Mouse (Mus musculus): ENCODE measurements around the gene Wdr70. TPM values are rescaled to one million over a fixed set of nuclear protein-coding genes. Genes with fewer than 3 reads are reported as not detected.

Wdr70 gene
- polyA plus RNA-seq, 1 experiment from 2014 or later = 76.5 TPM

GRCm38 (mm10) chr15:7875879-7876278 lies 223.1 kb downstream of the Wdr70 start:
- Histone ChIP-seq H3K4me1 (replicated peaks) (peaks cover 36% of the 10 kb centered on the region), H3K36me3 (no peaks in the 10 kb centered on the region), H3K27ac (no peak overlapping the region), H3K4me3 (no peak overlapping the region), H3K27me3 (ENCODE audit: insufficient read depth, poor library complexity, severe bottlenecking) (no peaks in the 10 kb centered on the region), H3K9me3 (no peaks in the 10 kb centered on the region)
- no peak for DNase-seq (ENCODE audit: low spot score)
- WGBS = 82% methylated on average over 6 of the region's 6 CpGs

DNA sequence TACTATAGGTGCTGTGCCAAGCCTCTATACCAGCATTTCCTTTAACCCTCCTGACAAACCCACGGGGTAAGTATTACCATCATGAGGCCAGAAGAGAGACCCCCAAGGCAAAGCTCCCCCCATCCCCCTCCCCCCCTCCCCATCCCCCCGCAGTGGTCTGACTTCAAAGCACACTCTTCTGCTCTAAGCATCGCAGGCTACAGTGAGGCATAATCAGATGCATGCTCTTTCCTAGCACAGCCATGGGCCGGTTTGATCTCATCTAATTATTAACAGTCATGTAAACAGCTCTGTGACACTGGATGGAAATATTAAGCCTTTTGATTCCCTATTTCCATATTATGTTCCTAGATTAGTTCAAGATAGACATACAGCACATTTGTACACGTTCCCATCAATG lies 226.5 kb downstream of the Wdr70 start:
- Histone ChIP-seq H3K27ac (no peak overlapping the region), H3K27me3 (ENCODE audit: insufficient read depth, poor library complexity, severe bottlenecking) (no peaks in the 10 kb centered on the region), H3K4me3 (no peak overlapping the region), H3K9me3 (no peaks in the 10 kb centered on the region), H3K36me3 (no peaks in the 10 kb centered on the region), H3K4me1 (replicated peaks) (peaks cover 4% of the 10 kb centered on the region)
- whole genome bisulfite sequencing = 69% methylated on average over 5 of the region's 5 CpGs
- DNase-seq (ENCODE audit: low spot score) = no peak

GRCm38 (mm10) chr15:7865305-7865704 lies 233.7 kb downstream of the Wdr70 start:
- H3K9me3 ChIP-seq = no peaks in the 10 kb centered on the region
- no peak for DNase-seq (ENCODE audit: low spot score)
- H3K36me3 ChIP-seq = no peaks in the 10 kb centered on the region
- no peaks in the 10 kb centered on the region for H3K27me3 ChIP-seq (ENCODE audit: insufficient read depth, poor library complexity, severe bottlenecking)
- 87% methylated on average over 3 of the region's 3 CpGs for WGBS
- no peak overlapping the region for H3K27ac ChIP-seq
- peaks cover 11% of the 10 kb centered on the region for H3K4me1 ChIP-seq (replicated peaks)
- H3K4me3 ChIP-seq = no peak overlapping the region

DNA sequence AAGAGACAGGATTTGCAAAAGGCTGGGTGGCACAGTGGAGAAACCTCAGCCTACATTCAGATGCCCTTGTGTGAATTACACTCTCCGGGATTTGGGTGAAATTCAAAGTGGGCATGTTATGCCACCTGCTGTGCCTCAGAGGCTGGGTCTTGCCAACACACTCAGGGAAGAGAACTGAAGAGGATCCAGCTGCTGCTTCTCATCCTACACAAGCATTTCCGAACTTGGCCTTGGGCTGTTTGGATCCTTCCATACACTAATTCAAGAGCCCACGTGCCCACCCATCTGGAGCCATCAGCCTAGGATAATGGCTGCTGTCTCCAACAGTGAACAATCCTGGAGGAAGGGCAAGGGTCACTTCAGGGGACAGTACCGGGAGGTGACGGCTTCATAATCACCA lies 235.7 kb downstream of the Wdr70 start:
- Histone ChIP-seq H3K27me3 (ENCODE audit: insufficient read depth, poor library complexity, severe bottlenecking) (no peaks in the 10 kb centered on the region), H3K9me3 (no peaks in the 10 kb centered on the region), H3K36me3 (no peaks in the 10 kb centered on the region), H3K4me1 (replicated peaks) (peaks cover 11% of the 10 kb centered on the region), H3K27ac (no peak overlapping the region), H3K4me3 (no peak overlapping the region)
- no peak for DNase-seq (ENCODE audit: low spot score)
- 43% methylated on average over 5 of the region's 5 CpGs for WGBS

GRCm38 (mm10) chr15:7862890-7863289 lies 236.1 kb downstream of the Wdr70 start:
- WGBS = 92% methylated on average over 5 of the region's 5 CpGs
- Histone ChIP-seq H3K4me3 (no peak overlapping the region), H3K4me1 (replicated peaks) (peaks cover 11% of the 10 kb centered on the region), H3K9me3 (no peaks in the 10 kb centered on the region), H3K36me3 (no peaks in the 10 kb centered on the region), H3K27ac (no peak overlapping the region), H3K27me3 (ENCODE audit: insufficient read depth, poor library complexity, severe bottlenecking) (no peaks in the 10 kb centered on the region)
- no peak for DNase-seq (ENCODE audit: low spot score)

GRCm38 (mm10) chr15:7858841-7859240 lies 240.2 kb downstream of the Wdr70 start:
- WGBS = 84% methylated on average over 5 of the region's 5 CpGs
- no peak for DNase-seq (ENCODE audit: low spot score)
- Histone ChIP-seq H3K27ac (no peak overlapping the region), H3K36me3 (no peaks in the 10 kb centered on the region), H3K4me1 (replicated peaks) (peaks cover 8% of the 10 kb centered on the region), H3K9me3 (no peaks in the 10 kb centered on the region), H3K4me3 (no peak overlapping the region), H3K27me3 (ENCODE audit: insufficient read depth, poor library complexity, severe bottlenecking) (no peaks in the 10 kb centered on the region)

GRCm38 (mm10) chr15:7857418-7857817 lies 241.6 kb downstream of the Wdr70 start:
- 83% methylated on average over 13 of the region's 13 CpGs for WGBS
- no peaks in the 10 kb centered on the region for H3K4me1 ChIP-seq (replicated peaks)
- DNase-seq (ENCODE audit: low spot score) = no peak

DNA sequence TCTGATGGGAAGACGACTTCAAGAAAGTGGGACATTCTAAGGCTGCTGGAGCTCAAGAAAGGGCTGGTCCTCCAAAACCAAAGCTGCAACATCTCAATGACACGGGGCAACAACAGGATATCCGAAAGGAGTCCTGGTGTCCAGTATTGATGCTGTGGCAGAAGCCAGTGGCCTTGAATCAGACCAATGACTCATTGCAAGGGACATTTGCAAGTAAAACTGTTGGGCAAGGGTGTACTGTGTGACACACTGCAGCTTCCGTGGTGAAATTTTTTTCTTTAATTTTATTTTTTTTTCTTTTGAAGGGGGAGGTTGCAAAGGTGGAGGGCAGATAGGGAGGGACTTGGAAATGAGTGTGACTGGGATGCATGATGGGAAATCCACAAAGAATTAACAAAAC lies 256.6 kb downstream of the Wdr70 start:
- no peaks in the 10 kb centered on the region for H3K4me1 ChIP-seq (replicated peaks)
- no peaks in the 10 kb centered on the region for H3K36me3 ChIP-seq
- no peak overlapping the region for H3K27ac ChIP-seq
- 90% methylated on average over 4 of the region's 4 CpGs for WGBS
- no peak for DNase-seq (ENCODE audit: low spot score)
- no peaks in the 10 kb centered on the region; the same call in 1 of the 2 replicates for H3K9me3 ChIP-seq
- H3K27me3 ChIP-seq (ENCODE audit: insufficient read depth, poor library complexity, severe bottlenecking) = no peaks in the 10 kb centered on the region
- H3K4me3 ChIP-seq = no peak overlapping the region

More at GRCm38 (mm10) chr15:7857418-7857817, 241.6 kb downstream of the Wdr70 start:
- Histone ChIP-seq H3K27me3 (ENCODE audit: insufficient read depth, poor library complexity, severe bottlenecking) (no peaks in the 10 kb centered on the region), H3K9me3 (no peaks in the 10 kb centered on the region), H3K36me3 (no peaks in the 10 kb centered on the region), H3K27ac (no peak overlapping the region), H3K4me3 (no peak overlapping the region)

DNA sequence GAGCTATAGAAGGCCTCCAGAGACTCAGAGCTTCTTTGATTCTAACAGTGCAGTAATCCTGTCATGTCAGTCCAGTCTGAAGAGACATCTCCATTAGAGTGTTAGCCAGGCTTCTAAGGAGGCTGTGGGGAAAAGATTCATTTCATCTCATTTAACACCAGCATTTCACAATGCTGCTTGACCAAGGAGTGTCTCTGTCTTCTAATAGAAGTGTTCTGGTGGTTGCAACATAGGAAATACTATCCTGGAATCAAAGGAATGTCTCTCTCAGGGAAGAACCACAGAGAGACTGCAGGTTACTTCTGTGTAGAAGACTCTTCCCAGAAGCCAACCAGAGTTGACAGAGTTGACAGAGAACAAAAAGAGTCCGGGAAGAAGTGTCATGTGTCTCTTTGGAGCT lies 257.3 kb downstream of the Wdr70 start:
- no peak for DNase-seq (ENCODE audit: low spot score)
- Histone ChIP-seq H3K27me3 (ENCODE audit: insufficient read depth, poor library complexity, severe bottlenecking) (no peaks in the 10 kb centered on the region), H3K27ac (no peak overlapping the region), H3K4me3 (no peak overlapping the region), H3K9me3 (no peaks in the 10 kb centered on the region; the same call in 1 of the 2 replicates), H3K36me3 (no peaks in the 10 kb centered on the region), H3K4me1 (replicated peaks) (no peaks in the 10 kb centered on the region)
- 88% methylated on average over 1 of the region's 1 CpGs for WGBS

GRCm38 (mm10) chr15:7838921-7839309 lies 260.1 kb downstream of the Wdr70 start:
- Histone ChIP-seq H3K4me3 (no peak overlapping the region), H3K27ac (no peak overlapping the region), H3K36me3 (no peaks in the 10 kb centered on the region), H3K27me3 (ENCODE audit: insufficient read depth, poor library complexity, severe bottlenecking) (no peaks in the 10 kb centered on the region), H3K9me3 (no peaks in the 10 kb centered on the region; the same call in 1 of the 2 replicates), H3K4me1 (replicated peaks) (no peaks in the 10 kb centered on the region)
- no peak for DNase-seq (ENCODE audit: low spot score)
- WGBS = 82% methylated on average over 7 of the region's 7 CpGs

DNA sequence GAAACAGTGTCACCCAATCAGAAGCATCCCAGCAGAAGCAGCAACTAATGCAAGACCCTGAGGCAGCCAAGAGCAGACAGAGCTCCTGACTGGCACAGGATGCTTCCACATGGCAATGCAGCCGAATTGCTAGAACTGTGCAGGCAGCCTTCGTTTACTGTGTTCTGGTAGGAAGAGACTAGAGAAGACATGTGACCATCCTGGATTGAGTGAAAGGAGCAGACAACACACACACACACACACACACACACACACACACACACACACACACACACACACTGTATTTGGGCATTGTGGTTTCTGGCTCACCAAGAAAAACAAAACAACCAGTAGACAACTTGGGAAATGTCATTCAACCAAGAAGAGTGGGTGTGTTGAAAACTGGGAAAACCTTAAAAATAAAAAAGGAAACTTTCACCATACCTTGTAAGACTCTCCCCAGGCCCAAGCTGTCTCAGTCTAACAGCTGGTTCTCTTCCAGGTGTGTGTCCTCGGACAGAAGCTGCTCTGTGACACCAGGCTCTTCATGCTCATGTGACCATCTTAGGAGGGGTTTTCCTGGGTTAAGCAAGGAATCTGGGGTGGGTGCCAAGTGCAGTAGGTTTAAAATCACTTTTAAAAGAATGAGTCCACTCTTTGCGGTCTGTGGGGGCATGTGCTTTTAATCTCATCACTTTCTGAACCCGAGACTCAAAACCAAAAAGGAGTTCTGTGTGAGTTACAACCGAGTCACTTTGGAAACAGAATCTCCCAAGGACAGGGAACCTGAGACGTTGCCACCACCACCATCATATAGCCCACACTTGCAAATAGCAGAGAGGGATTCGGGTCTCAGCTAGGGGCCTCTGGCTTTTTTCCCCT lies 260.7 kb downstream of the Wdr70 start:
- Histone ChIP-seq H3K4me3 (no peak overlapping the region), H3K27ac (no peak overlapping the region), H3K4me1 (replicated peaks) (no peaks in the 10 kb centered on the region), H3K9me3 (no peaks in the 10 kb centered on the region; the same call in 1 of the 2 replicates), H3K27me3 (ENCODE audit: insufficient read depth, poor library complexity, severe bottlenecking) (no peaks in the 10 kb centered on the region), H3K36me3 (no peaks in the 10 kb centered on the region)
- no peak for DNase-seq (ENCODE audit: low spot score)
- 85% methylated on average over 8 of the region's 8 CpGs for WGBS

DNA sequence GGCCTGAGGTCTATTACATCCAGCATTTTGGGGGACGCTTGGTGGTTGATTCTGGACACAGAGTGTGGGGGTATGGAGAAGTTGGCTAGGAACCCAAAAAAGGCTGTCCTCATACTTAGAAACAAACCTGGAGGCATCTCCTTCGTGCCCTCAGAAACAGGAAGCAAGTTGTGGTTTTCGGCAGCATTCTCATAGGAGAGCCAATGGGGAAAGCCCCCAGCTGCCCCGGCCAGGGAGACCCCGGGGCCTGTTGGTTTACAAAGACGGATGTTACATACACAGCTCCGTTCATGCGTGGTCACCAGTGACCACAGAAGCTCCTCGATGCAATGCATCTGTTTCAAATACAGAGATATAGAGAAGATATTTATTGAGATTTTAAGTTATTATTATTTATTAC lies 263.6 kb downstream of the Wdr70 start:
- no peaks in the 10 kb centered on the region for H3K27me3 ChIP-seq (ENCODE audit: insufficient read depth, poor library complexity, severe bottlenecking)
- H3K4me3 ChIP-seq = no peak overlapping the region
- no peak overlapping the region for H3K27ac ChIP-seq
- H3K4me1 ChIP-seq (replicated peaks) = no peaks in the 10 kb centered on the region
- no peaks in the 10 kb centered on the region for H3K36me3 ChIP-seq
- no peak for DNase-seq (ENCODE audit: low spot score)
- H3K9me3 ChIP-seq = no peaks in the 10 kb centered on the region; the same call in 1 of the 2 replicates
- WGBS = 91% methylated on average over 9 of the region's 9 CpGs

DNA sequence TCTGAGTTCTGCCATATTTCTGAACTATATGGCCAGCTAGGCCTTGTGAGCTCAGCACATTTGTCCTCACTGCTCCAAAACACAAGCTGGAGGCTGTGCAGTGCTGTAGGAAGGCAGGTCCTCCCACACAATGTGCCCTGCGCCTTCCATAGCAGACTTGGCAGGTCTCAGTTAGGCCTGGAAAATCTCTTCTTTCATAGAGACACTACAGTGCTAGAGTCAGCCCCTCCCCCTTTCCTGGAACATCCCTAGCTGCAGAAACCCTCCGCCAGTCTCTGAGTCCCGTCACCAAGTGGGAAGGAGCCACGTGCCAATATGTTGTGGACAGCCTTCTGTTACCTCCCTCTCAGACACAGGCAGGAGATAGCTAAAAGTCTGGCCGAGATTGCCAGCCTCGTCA lies 273.5 kb downstream of the Wdr70 start:
- Histone ChIP-seq H3K9me3 (no peaks in the 10 kb centered on the region), H3K4me1 (replicated peaks) (no peaks in the 10 kb centered on the region), H3K27ac (no peak overlapping the region), H3K27me3 (ENCODE audit: insufficient read depth, poor library complexity, severe bottlenecking) (peaks cover 7% of the 10 kb centered on the region), H3K4me3 (no peak overlapping the region), H3K36me3 (no peaks in the 10 kb centered on the region)
- DNase-seq (ENCODE audit: low spot score) = no peak
- WGBS = 58% methylated on average over 6 of the region's 6 CpGs
